9 mouse cellular contexts compared by ENCODE assay signal in genomic region chr15:82167201-82168168, GRCm38 (mm10). TPM values are rescaled to one million over a fixed set of nuclear protein-coding genes. Genes with fewer than 3 reads are reported as not detected.
DNase-seq lines count a peak whose midpoint lies in the region; ATAC-seq and TF ChIP-seq lines count a peak whose summit lies in the region.
"Had no signal": no experiment of that assay in that cellular context is flagged by ENCODE, and none has a peak within 500 bp of the region (broad histone marks: within the 10 kb centered on the region; RNA-seq: fewer than 3 reads in every experiment).

No protein-coding gene starts in this region.

- peak overlapping the region; percentile 75 for H3K27ac ChIP-seq in forebrain, embryonic 10.5 days
- no peak overlapping the region for H3K27ac ChIP-seq in forebrain, postnatal 0 days (ENCODE audit: low read depth, low read length)
- peak overlapping the region; percentile 72 for H3K27ac ChIP-seq in midbrain, embryonic 10.5 days (replicated peaks)
- H3K27ac ChIP-seq in midbrain, embryonic 15.5 days: no peak overlapping the region
- peak overlapping the region; percentile 78 for H3K27ac ChIP-seq in kidney, embryonic 16.5 days (ENCODE audit: low read length)
- peak overlapping the region; percentile 83 for H3K27ac ChIP-seq in stomach, embryonic 15.5 days

- DNase-seq in forebrain, embryonic 10.5 days (ENCODE audit: extremely low spot score, low spot score): no peak
- no peak for DNase-seq in forebrain, postnatal 0 days
- peak; percentile 20 for DNase-seq in midbrain, embryonic 10.5 days (ENCODE audit: low spot score)
- no peak for DNase-seq in thymus, postnatal 10 days (ENCODE audit: low spot score in 2 of 2)

- no peak overlapping the region for H3K4me3 ChIP-seq in forebrain, embryonic 10.5 days
- no peak overlapping the region for H3K4me3 ChIP-seq in forebrain, postnatal 0 days (ENCODE audit: low read depth, low read length)
- peak overlapping the region; percentile 25 for H3K4me3 ChIP-seq in midbrain, embryonic 10.5 days
- H3K4me3 ChIP-seq in midbrain, embryonic 15.5 days: no peak overlapping the region
- H3K4me3 ChIP-seq in kidney, embryonic 16.5 days (ENCODE audit: low read length): no peak overlapping the region
- H3K4me3 ChIP-seq in stomach, embryonic 15.5 days (replicated peaks): no peak overlapping the region

- peaks cover 45% of the 10 kb centered on the region for H3K36me3 ChIP-seq in forebrain, embryonic 10.5 days (replicated peaks)
- H3K36me3 ChIP-seq in forebrain, postnatal 0 days (ENCODE audit: insufficient read depth): peaks cover 27% of the 10 kb centered on the region
- peaks cover 35% of the 10 kb centered on the region for H3K36me3 ChIP-seq in midbrain, embryonic 10.5 days
- peaks cover 13% of the 10 kb centered on the region; the same call in 1 of the 2 replicates for H3K36me3 ChIP-seq in midbrain, embryonic 15.5 days (replicated peaks)
- H3K36me3 ChIP-seq in kidney, embryonic 16.5 days (ENCODE audit: insufficient read depth, low read length): peaks cover 19% of the 10 kb centered on the region
- H3K36me3 ChIP-seq in stomach, embryonic 15.5 days: peaks cover 25% of the 10 kb centered on the region

- no peak for TF ChIP-seq CTCF in forebrain, postnatal 0 days (IDR thresholded peaks at IDR 0.05; ENCODE audit: low read depth)

- H3K4me1 ChIP-seq in forebrain, embryonic 10.5 days: peaks cover 55% of the 10 kb centered on the region
- no peaks in the 10 kb centered on the region for H3K4me1 ChIP-seq in forebrain, postnatal 0 days (ENCODE audit: insufficient read depth)
- H3K4me1 ChIP-seq in midbrain, embryonic 10.5 days: peaks cover 54% of the 10 kb centered on the region
- H3K4me1 ChIP-seq in midbrain, embryonic 15.5 days: peaks cover 32% of the 10 kb centered on the region
- peaks cover 60% of the 10 kb centered on the region for H3K4me1 ChIP-seq in kidney, embryonic 16.5 days (ENCODE audit: insufficient read depth, low read length)
- H3K4me1 ChIP-seq in stomach, embryonic 15.5 days: peaks cover 30% of the 10 kb centered on the region

- H3K27me3 ChIP-seq in forebrain, embryonic 10.5 days (ENCODE audit: poor library complexity, severe bottlenecking): no peaks in the 10 kb centered on the region
- no peaks in the 10 kb centered on the region for H3K27me3 ChIP-seq in forebrain, postnatal 0 days (ENCODE audit: insufficient read depth, low read length)
- H3K27me3 ChIP-seq in midbrain, embryonic 10.5 days (ENCODE audit: low read depth, poor library complexity, severe bottlenecking): no peaks in the 10 kb centered on the region
- no peaks in the 10 kb centered on the region for H3K27me3 ChIP-seq in midbrain, embryonic 15.5 days (replicated peaks)
- no peaks in the 10 kb centered on the region for H3K27me3 ChIP-seq in kidney, embryonic 16.5 days (ENCODE audit: insufficient read depth, low read length)
- H3K27me3 ChIP-seq in stomach, embryonic 15.5 days (replicated peaks): no peaks in the 10 kb centered on the region

- no peak overlapping the region for H3K9ac ChIP-seq in forebrain, postnatal 0 days
- H3K9ac ChIP-seq in midbrain, embryonic 15.5 days: no peak overlapping the region
- peak overlapping the region; percentile 32; the same call in 1 of the 2 replicates for H3K9ac ChIP-seq in kidney, embryonic 16.5 days (replicated peaks; ENCODE audit: low read length)
- no peak overlapping the region for H3K9ac ChIP-seq in stomach, embryonic 15.5 days

- ATAC-seq in forebrain, postnatal 0 days: no peak
- ATAC-seq in midbrain, embryonic 15.5 days (replicated peaks): no peak
- peak; percentile 64 for ATAC-seq in kidney, embryonic 16.5 days (ENCODE audit: low FRiP score, low TSS enrichment)
- no peak for ATAC-seq in stomach, embryonic 15.5 days (ENCODE audit: insufficient read depth, low FRiP score, low read depth)
- no peak for ATAC-seq in activated CD4-positive, CD25-positive, alpha-beta regulatory T cell, adult 4 months

- WGBS in forebrain, embryonic 10.5 days: 75% methylated on average over 23 of the region's 23 CpGs
- WGBS in forebrain, postnatal 0 days: 66% methylated on average over 23 of the region's 23 CpGs
- 60% methylated on average over 23 of the region's 23 CpGs for WGBS in midbrain, embryonic 10.5 days
- 48% methylated on average over 23 of the region's 23 CpGs for WGBS in midbrain, embryonic 15.5 days
- WGBS in kidney, embryonic 16.5 days: 22% methylated on average over 23 of the region's 23 CpGs
- 61% methylated on average over 23 of the region's 23 CpGs for WGBS in stomach, embryonic 15.5 days

- no peaks in the 10 kb centered on the region for H3K9me3 ChIP-seq in forebrain, embryonic 10.5 days
- no peaks in the 10 kb centered on the region for H3K9me3 ChIP-seq in forebrain, postnatal 0 days (ENCODE audit: low read length)
- H3K9me3 ChIP-seq in midbrain, embryonic 10.5 days (replicated peaks): no peaks in the 10 kb centered on the region
- H3K9me3 ChIP-seq in midbrain, embryonic 15.5 days: no peaks in the 10 kb centered on the region
- H3K9me3 ChIP-seq in kidney, embryonic 16.5 days (ENCODE audit: low read length): no peaks in the 10 kb centered on the region
- no peaks in the 10 kb centered on the region for H3K9me3 ChIP-seq in stomach, embryonic 15.5 days

- no peak overlapping the region for H3K4me2 ChIP-seq in forebrain, postnatal 0 days (ENCODE audit: low read depth)
- no peak overlapping the region for H3K4me2 ChIP-seq in midbrain, embryonic 15.5 days
- H3K4me2 ChIP-seq in kidney, embryonic 16.5 days (replicated peaks; ENCODE audit: low read depth, low read length): peak overlapping the region; percentile 45
- 0 out of 2 replicates have a peak overlapping the region, but pooled peaks have one; percentile 29 for H3K4me2 ChIP-seq in stomach, embryonic 15.5 days

RNA-seq across cellular contexts. Expression of gene Srebf2, which starts 20.5 kb away (rescaled TPM):
- 207 and 227 TPM in 2 replicates for polyA plus RNA-seq in forebrain, embryonic 10.5 days (2016; fragmentation: Nextera tagmentation; extraction: Ambion mirVana)
- total RNA-seq in forebrain, postnatal 0 days (2014; rRNA removed): 121 and 171 TPM in 2 replicates
- polyA plus RNA-seq in forebrain, postnatal 0 days (2015; fragmentation: Nextera tagmentation; extraction: Ambion mirVana): 147 and 193 TPM in 2 replicates
- polyA plus RNA-seq in midbrain, embryonic 10.5 days (2016; fragmentation: Nextera tagmentation; extraction: Ambion mirVana): 214 and 239 TPM in 2 replicates
- polyA plus RNA-seq in midbrain, embryonic 15.5 days (2015; fragmentation: Nextera tagmentation; extraction: Ambion mirVana): 220 and 224 TPM in 2 replicates
- polyA plus RNA-seq in kidney, embryonic 16.5 days (2015; fragmentation: Nextera tagmentation; extraction: Ambion mirVana): 134 and 144 TPM in 2 replicates
- 152 and 167 TPM in 2 replicates for polyA plus RNA-seq in stomach, embryonic 15.5 days (2015; fragmentation: Nextera tagmentation; extraction: Ambion mirVana)
- 10 to 100 TPM; 32.6 to 51.4 TPM for polyA plus RNA-seq in activated CD4-positive, CD25-positive, alpha-beta regulatory T cell, adult 4 months (2017; shearing (Covaris generic))

RNA-seq across cellular contexts. Expression of gene Ccdc134, which starts 39.8 kb away (rescaled TPM):
- polyA plus RNA-seq in forebrain, embryonic 10.5 days (2016; fragmentation: Nextera tagmentation; extraction: Ambion mirVana): 22.9 and 24.0 TPM in 2 replicates
- 13.0 and 14.7 TPM in 2 replicates for total RNA-seq in forebrain, postnatal 0 days (2014; rRNA removed)
- polyA plus RNA-seq in forebrain, postnatal 0 days (2015; fragmentation: Nextera tagmentation; extraction: Ambion mirVana): 6.7 and 6.8 TPM in 2 replicates
- polyA plus RNA-seq in midbrain, embryonic 10.5 days (2016; fragmentation: Nextera tagmentation; extraction: Ambion mirVana): 23.0 and 25.6 TPM in 2 replicates
- polyA plus RNA-seq in midbrain, embryonic 15.5 days (2015; fragmentation: Nextera tagmentation; extraction: Ambion mirVana): 12.2 and 12.7 TPM in 2 replicates
- 17.3 and 19.5 TPM in 2 replicates for polyA plus RNA-seq in kidney, embryonic 16.5 days (2015; fragmentation: Nextera tagmentation; extraction: Ambion mirVana)
- polyA plus RNA-seq in stomach, embryonic 15.5 days (2015; fragmentation: Nextera tagmentation; extraction: Ambion mirVana): 15.5 and 15.8 TPM in 2 replicates
- polyA plus RNA-seq in activated CD4-positive, CD25-positive, alpha-beta regulatory T cell, adult 4 months (2017; shearing (Covaris generic)): 10 to 100 TPM; 23.4 to 28.1 TPM

RNA-seq across cellular contexts. Expression of gene Shisa8, which starts 45.1 kb away (rescaled TPM):
- 0.87 and 0.95 TPM in 2 replicates for polyA plus RNA-seq in forebrain, embryonic 10.5 days (2016; fragmentation: Nextera tagmentation; extraction: Ambion mirVana)
- total RNA-seq in forebrain, postnatal 0 days (2014; rRNA removed): 4.7 and 6.3 TPM in 2 replicates
- 1.8 and 2.7 TPM in 2 replicates for polyA plus RNA-seq in forebrain, postnatal 0 days (2015; fragmentation: Nextera tagmentation; extraction: Ambion mirVana)
- 0.16 and 0.52 TPM in 2 replicates for polyA plus RNA-seq in midbrain, embryonic 10.5 days (2016; fragmentation: Nextera tagmentation; extraction: Ambion mirVana)
- polyA plus RNA-seq in midbrain, embryonic 15.5 days (2015; fragmentation: Nextera tagmentation; extraction: Ambion mirVana): 1.1 and 1.5 TPM in 2 replicates
- 0.41 and 0.62 TPM in 2 replicates for polyA plus RNA-seq in kidney, embryonic 16.5 days (2015; fragmentation: Nextera tagmentation; extraction: Ambion mirVana)
- 0.19 TPM in 2 replicates for polyA plus RNA-seq in stomach, embryonic 15.5 days (2015; fragmentation: Nextera tagmentation; extraction: Ambion mirVana)
- not detected for polyA plus RNA-seq in activated CD4-positive, CD25-positive, alpha-beta regulatory T cell, adult 4 months (2017; shearing (Covaris generic))
- total RNA-seq: gastrocnemius, postnatal 36 days had no signal

RNA-seq across cellular contexts. Expression of gene Tnfrsf13c, which starts 56.7 kb away (rescaled TPM):
- polyA plus RNA-seq in forebrain, embryonic 10.5 days (2016; fragmentation: Nextera tagmentation; extraction: Ambion mirVana): 0.18 TPM in 1 of 2 replicates, not detected in the other
- 0.24 and 0.62 TPM in 2 replicates for total RNA-seq in forebrain, postnatal 0 days (2014; rRNA removed)
- 0.44 and 0.47 TPM in 2 replicates for polyA plus RNA-seq in forebrain, postnatal 0 days (2015; fragmentation: Nextera tagmentation; extraction: Ambion mirVana)
- polyA plus RNA-seq in midbrain, embryonic 10.5 days (2016; fragmentation: Nextera tagmentation; extraction: Ambion mirVana): 0.07 TPM in 1 of 2 replicates, not detected in the other
- polyA plus RNA-seq in midbrain, embryonic 15.5 days (2015; fragmentation: Nextera tagmentation; extraction: Ambion mirVana): 0.08 and 0.26 TPM in 2 replicates
- 0.15 TPM in 1 of 2 replicates, not detected in the other for polyA plus RNA-seq in kidney, embryonic 16.5 days (2015; fragmentation: Nextera tagmentation; extraction: Ambion mirVana)
- 0.06 and 0.13 TPM in 2 replicates for polyA plus RNA-seq in stomach, embryonic 15.5 days (2015; fragmentation: Nextera tagmentation; extraction: Ambion mirVana)
- polyA plus RNA-seq in activated CD4-positive, CD25-positive, alpha-beta regulatory T cell, adult 4 months (2017; shearing (Covaris generic)): 10 to 100 TPM in 1 of 2 experiments, 1 to 10 TPM in 1; 2.5 to 10.9 TPM
- total RNA-seq: gastrocnemius, postnatal 36 days had no signal

Comparison
In these comparisons a context has a peak if more than half of its experiments do, and no peak if none do; other contexts are left out.
1. H3K27ac ChIP-seq: peak in forebrain, embryonic 10.5 days (single experiment), midbrain, embryonic 10.5 days (single experiment), kidney, embryonic 16.5 days (single experiment) and stomach, embryonic 15.5 days (single experiment); none in forebrain, postnatal 0 days (single experiment) and midbrain, embryonic 15.5 days (single experiment).
2. H3K4me2 ChIP-seq: peak in kidney, embryonic 16.5 days (single experiment) and stomach, embryonic 15.5 days (single experiment); none in forebrain, postnatal 0 days (single experiment) and midbrain, embryonic 15.5 days (single experiment).